Mouse (Mus musculus): Measurements from ENCODE around the gene Shld1. TPM values are rescaled to one million over a fixed set of nuclear protein-coding genes. Genes with fewer than 3 reads are reported as not detected.
A peak's percentile ranks its signal among the peaks of the same experiment; 100 is the strongest.

Gene Shld1
- polyA plus RNA-seq (2015; fragmentation: Nextera tagmentation; extraction: Ambion mirVana) = 13.6 and 14.2 TPM in 2 replicates

DNA sequence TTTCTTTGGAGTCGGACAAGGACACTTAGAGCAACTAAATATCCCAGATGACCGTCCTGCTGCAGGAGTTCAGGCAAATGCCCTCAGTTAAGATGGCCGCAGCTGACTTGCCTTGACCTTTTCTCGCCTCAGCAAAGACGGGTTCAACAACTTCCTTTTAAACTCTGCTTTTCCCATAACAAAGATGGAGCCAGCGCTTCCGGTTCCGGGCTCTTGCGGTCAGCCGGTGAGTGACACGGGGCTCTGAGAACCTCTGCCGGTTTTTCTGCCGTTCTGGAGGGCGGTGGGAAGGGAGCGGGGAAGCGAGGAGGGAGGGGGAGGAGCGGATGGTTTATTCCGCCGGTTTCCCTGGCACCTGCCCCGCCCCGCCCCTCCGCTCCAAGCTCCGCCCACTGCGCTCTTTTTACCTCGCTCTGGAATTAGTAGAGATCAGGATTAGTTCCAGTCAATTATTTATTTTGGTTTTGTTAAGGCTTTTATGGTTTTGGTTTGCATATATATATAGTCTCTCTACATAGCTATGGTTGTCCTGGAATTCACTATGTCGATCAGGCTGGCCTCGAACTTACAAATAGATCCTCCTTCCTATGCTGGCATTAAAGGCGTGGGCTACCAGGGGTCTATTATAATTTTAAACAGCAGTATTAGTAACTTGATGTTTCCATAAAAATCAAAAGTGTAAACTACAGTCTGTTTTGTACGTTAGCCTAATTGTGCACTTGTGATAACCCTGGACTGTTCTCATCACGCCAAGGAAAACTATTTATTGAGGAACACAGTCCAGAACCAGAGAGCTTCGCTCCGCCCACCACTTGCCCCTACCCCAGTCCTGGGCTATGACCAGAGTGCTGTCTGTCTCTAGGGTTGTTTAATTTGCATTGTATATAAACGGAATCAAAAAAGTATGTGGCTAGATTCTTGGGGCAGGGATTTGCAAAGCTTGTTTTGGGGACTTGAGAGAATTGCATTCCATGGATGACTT lies at the start of gene Shld1:
TSS of gene Shld1 (plus strand) at position 176 of the 982 bp plus-strand sequence.
- WGBS = 7% methylated on average over 33 of the region's 33 CpGs
- Histone ChIP-seq H3K4me1 (replicated peaks) (0 out of 2 replicates have a peak, but pooled peaks cover 8% of the 10 kb centered on the region), H3K4me3 (replicated peaks) (peak within 1 kb of the TSS; percentile 56), H3K27me3 (replicated peaks) (no peaks in the 10 kb centered on the region), H3K9ac (peak within 1 kb of the TSS; percentile 48), H3K9me3 (no peaks in the 10 kb centered on the region), H3K36me3 (no peaks in the 10 kb centered on the region), H3K4me2 (replicated peaks) (peak within 1 kb of the TSS; percentile 61), H3K27ac (peak within 1 kb of the TSS; percentile 76; the same call in 1 of the 2 replicates)
- ATAC-seq = peak; percentile 96

DNA sequence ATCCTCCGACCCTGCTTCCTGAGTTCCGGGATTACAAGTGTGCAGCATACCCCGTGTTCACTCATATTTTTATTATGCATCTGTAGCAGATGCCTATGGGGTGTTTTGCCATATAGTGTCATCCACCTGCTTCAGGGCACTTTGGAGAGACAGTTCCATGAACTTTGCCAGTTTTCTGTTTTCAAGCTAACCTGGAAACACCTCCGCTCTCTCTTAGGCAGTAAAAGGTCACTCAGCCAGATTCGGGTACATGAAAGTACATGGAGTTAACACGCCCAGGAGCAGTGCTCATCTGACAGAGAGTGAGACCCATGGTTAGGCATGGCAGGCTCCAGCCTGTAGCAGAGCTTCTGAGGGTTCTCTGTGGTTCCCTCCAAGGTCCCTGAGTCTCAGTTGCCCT lies 48.4 kb upstream of the Shld1 start:
- no peak overlapping the region for H3K4me2 ChIP-seq (replicated peaks)
- no peaks in the 10 kb centered on the region for H3K36me3 ChIP-seq
- no peak overlapping the region for H3K9ac ChIP-seq
- WGBS = 91% methylated on average over 6 of the region's 6 CpGs
- H3K4me3 ChIP-seq (replicated peaks) = no peak overlapping the region
- H3K27me3 ChIP-seq (replicated peaks) = no peaks in the 10 kb centered on the region
- ATAC-seq = no peak
- H3K4me1 ChIP-seq (replicated peaks) = no peaks in the 10 kb centered on the region
- H3K9me3 ChIP-seq = no peaks in the 10 kb centered on the region
- H3K27ac ChIP-seq = no peak overlapping the region

DNA sequence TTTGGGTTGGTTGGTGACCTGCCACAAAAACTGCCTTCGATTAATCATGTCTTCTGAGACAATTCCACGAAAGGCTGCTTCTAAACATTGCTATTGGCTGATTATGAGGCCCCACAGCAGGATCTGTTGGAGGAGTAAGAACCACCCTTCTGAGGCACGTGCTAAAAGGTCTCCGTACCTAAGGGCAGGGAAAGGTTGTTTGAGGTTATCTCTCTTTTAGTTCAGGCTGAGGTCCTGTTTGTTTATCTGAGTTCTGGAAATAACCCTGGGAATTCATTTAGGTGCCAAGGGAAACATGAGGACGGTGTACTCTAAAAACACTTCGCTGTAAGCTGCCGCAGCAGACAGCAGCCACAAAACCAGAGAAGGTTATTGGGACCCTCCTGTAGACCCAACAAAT lies 47.4 kb upstream of the Shld1 start:
- Histone ChIP-seq H3K27ac (no peak overlapping the region), H3K36me3 (no peaks in the 10 kb centered on the region), H3K4me2 (replicated peaks) (no peak overlapping the region), H3K4me1 (replicated peaks) (no peaks in the 10 kb centered on the region), H3K9me3 (no peaks in the 10 kb centered on the region), H3K4me3 (replicated peaks) (no peak overlapping the region), H3K9ac (no peak overlapping the region), H3K27me3 (replicated peaks) (no peaks in the 10 kb centered on the region)
- no peak for ATAC-seq
- 60% methylated on average over 7 of the region's 7 CpGs for WGBS

DNA sequence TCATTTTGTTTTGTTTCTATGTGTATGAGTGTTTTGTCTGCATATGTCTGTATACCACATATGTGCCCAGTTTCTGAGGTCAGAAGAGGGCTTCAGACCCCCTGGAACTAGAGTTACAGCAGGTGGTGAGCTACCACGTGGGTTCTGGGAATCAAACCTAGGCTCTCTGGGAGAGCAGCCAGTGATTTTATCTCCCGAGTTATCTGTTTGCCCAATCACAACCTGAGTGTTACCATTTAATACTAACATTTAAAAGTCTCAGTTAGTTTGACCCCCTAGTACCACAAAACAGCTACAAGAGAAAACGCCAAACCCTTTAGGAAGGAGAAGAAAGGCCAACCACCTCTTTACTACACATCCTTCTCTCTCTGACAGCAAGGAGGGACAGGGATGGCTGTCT lies 45.5 kb upstream of the Shld1 start:
- no peak overlapping the region for H3K4me3 ChIP-seq (replicated peaks)
- H3K4me1 ChIP-seq (replicated peaks) = no peaks in the 10 kb centered on the region
- no peak overlapping the region for H3K4me2 ChIP-seq (replicated peaks)
- ATAC-seq = no peak
- no peak overlapping the region for H3K27ac ChIP-seq
- H3K9me3 ChIP-seq = no peaks in the 10 kb centered on the region
- 43% methylated on average over 3 of the region's 3 CpGs for WGBS
- no peaks in the 10 kb centered on the region for H3K36me3 ChIP-seq
- H3K27me3 ChIP-seq (replicated peaks) = no peaks in the 10 kb centered on the region
- H3K9ac ChIP-seq = no peak overlapping the region

DNA sequence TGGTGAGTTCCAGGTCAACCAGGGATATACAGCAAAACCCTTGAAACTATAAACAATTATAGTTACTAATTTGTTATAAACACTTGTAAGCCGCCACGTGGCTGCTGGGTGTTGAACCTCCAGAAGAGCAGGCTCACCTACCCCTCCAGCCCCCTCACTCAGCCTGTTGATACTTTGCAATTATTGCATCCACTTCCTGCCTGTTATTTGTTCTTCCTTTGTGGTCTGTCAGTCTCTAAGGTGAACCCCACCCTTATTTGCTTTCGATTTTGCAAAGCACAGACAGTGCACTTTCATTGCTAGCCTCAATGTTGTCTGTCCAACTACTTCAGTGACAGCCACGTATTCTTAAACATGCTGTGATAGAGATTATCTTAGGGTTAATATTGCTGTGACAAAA lies 43.6 kb upstream of the Shld1 start:
- ATAC-seq = peak; percentile 25; the same call in 1 of the 2 replicates
- WGBS = 46% methylated on average over 4 of the region's 4 CpGs

DNA sequence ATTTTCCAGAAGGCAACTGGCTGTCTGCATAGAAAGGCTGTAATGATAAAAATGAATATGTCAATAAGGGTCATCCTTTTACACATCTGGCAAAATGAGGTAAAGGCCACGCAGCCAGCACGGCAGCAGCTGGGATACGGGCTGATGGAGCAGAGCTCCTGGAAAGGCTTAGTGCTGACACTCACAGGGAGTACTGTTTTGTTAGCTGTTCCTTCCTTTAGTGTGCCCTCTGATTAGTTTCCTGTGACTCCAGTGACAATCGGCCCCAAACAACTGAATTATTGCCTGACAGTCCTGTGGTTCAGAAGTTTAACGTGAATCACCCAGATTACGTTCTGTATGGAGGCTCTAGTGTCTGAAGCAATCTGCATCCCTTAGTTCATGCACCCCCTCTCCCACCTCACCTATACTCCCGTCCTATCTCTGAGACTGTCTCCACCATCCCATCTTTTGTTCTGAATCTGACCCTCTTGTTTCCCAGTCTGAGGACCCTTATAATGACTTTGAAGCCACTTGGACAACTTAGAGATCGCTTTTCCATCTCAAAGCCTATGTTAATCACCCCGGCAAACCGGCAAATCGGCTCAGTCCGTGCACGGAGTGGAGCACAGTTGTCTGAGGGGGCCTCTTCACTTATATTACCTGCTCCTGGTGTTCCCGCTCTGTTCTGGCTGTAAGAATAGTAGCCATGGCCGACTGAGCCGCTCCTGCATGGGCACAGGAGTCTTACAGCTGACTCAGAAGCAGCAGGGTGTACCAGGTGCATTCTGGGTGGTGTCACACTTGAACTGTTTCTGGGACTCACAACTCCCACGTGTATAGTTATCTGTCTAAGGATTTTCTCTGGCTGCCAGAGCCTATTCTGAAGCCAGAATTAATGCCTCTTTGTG lies 39.6 kb upstream of the Shld1 start:
- no peaks in the 10 kb centered on the region for H3K36me3 ChIP-seq
- H3K4me1 ChIP-seq (replicated peaks) = no peaks in the 10 kb centered on the region
- no peak overlapping the region for H3K4me2 ChIP-seq (replicated peaks)
- H3K4me3 ChIP-seq (replicated peaks) = no peak overlapping the region
- no peak overlapping the region for H3K27ac ChIP-seq
- no peaks in the 10 kb centered on the region for H3K9me3 ChIP-seq
- no peaks in the 10 kb centered on the region for H3K27me3 ChIP-seq (replicated peaks)
- no peak for ATAC-seq
- 63% methylated on average over 17 of the region's 17 CpGs for whole genome bisulfite sequencing
- H3K9ac ChIP-seq = no peak overlapping the region

More for the DNA sequence above, 43.6 kb upstream of the Shld1 start:
- Histone ChIP-seq H3K4me3 (replicated peaks) (no peak overlapping the region), H3K9ac (no peak overlapping the region), H3K36me3 (no peaks in the 10 kb centered on the region), H3K4me2 (replicated peaks) (no peak overlapping the region), H3K4me1 (replicated peaks) (no peaks in the 10 kb centered on the region), H3K27ac (no peak overlapping the region), H3K27me3 (replicated peaks) (no peaks in the 10 kb centered on the region), H3K9me3 (no peaks in the 10 kb centered on the region)

DNA sequence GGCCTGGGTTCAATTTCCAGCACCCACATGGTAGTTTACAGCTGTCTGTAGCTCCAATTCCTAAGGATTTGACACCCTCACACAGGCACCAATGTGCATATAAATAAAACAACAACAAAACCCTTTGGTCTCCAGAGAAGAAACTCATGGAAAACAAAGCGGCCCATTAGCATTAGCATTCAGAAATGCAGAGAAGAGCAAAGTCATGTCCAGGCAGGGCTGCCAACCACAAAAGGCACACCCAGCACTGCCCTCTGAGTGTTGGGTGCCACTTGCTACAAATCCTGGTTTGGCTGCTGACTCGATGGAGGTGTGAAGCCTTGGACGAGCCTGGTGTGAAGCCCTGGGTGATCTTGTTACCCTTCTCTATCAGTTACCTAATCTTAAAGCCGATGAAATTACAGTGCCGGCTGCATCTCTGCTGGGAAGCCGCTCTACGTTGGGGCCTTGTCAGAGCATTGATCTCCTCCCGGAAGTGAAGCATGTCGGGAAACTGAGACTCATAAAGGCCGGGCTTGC lies 37.3 kb upstream of the Shld1 start:
- no peak overlapping the region for H3K9ac ChIP-seq
- ATAC-seq = no peak
- no peaks in the 10 kb centered on the region for H3K9me3 ChIP-seq
- no peaks in the 10 kb centered on the region for H3K27me3 ChIP-seq (replicated peaks)
- 83% methylated on average over 10 of the region's 10 CpGs for WGBS
- H3K4me1 ChIP-seq (replicated peaks) = no peaks in the 10 kb centered on the region
- no peak overlapping the region for H3K27ac ChIP-seq
- H3K4me3 ChIP-seq (replicated peaks) = no peak overlapping the region
- H3K4me2 ChIP-seq (replicated peaks) = no peak overlapping the region
- no peaks in the 10 kb centered on the region for H3K36me3 ChIP-seq

DNA sequence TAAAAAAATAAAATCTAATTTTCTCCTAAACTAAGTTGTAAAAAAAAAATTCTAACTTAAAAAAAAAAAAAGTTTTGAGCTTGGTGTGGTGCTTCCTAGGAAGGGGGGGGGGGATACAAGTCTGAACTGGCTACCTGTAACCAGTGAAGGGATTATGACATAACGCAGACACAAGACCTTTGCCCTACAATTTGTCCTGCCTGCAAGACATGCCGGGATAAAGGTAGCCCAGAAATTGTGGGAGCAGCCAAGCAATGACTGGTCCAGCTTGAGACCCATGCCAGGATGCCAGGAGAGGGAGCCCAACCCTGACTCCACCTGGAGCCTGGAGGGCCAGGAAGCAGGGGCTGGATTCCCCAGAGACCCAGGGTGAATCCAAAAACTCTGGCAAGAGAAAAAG lies 36.2 kb upstream of the Shld1 start:
- H3K4me2 ChIP-seq (replicated peaks) = no peak overlapping the region
- no peak overlapping the region for H3K4me3 ChIP-seq (replicated peaks)
- WGBS = 49% methylated on average over 2 of the region's 2 CpGs

DNA sequence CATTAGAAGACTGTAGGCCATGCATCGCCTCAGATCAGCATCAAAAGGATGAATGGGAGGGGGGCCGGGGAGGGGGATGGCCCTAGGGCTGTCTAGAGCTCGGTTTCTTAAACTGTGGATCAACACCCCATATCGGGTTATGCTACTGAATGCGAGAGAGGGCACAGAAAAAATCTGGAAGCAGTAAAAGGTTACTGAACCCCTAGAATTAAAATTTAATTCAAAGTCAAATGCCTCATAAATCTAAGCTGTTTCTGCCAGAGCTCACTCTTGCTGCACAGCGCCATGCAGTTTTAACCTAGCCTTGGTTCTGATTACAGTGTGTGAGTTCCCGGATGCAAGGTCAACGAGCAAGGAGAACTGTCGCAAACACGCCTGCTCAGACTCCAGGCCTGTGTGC lies 34.3 kb upstream of the Shld1 start:
- Histone ChIP-seq H3K36me3 (no peaks in the 10 kb centered on the region), H3K4me3 (replicated peaks) (no peak overlapping the region), H3K9me3 (no peaks in the 10 kb centered on the region), H3K4me1 (replicated peaks) (no peaks in the 10 kb centered on the region), H3K4me2 (replicated peaks) (no peak overlapping the region), H3K27me3 (replicated peaks) (no peaks in the 10 kb centered on the region), H3K9ac (no peak overlapping the region), H3K27ac (no peak overlapping the region)
- ATAC-seq = no peak
- 49% methylated on average over 10 of the region's 10 CpGs for WGBS

More for the DNA sequence above, 36.2 kb upstream of the Shld1 start:
- no peaks in the 10 kb centered on the region for H3K36me3 ChIP-seq
- no peaks in the 10 kb centered on the region for H3K27me3 ChIP-seq (replicated peaks)
- no peak for ATAC-seq
- H3K27ac ChIP-seq = no peak overlapping the region
- H3K4me1 ChIP-seq (replicated peaks) = no peaks in the 10 kb centered on the region
- H3K9me3 ChIP-seq = no peaks in the 10 kb centered on the region
- no peak overlapping the region for H3K9ac ChIP-seq

DNA sequence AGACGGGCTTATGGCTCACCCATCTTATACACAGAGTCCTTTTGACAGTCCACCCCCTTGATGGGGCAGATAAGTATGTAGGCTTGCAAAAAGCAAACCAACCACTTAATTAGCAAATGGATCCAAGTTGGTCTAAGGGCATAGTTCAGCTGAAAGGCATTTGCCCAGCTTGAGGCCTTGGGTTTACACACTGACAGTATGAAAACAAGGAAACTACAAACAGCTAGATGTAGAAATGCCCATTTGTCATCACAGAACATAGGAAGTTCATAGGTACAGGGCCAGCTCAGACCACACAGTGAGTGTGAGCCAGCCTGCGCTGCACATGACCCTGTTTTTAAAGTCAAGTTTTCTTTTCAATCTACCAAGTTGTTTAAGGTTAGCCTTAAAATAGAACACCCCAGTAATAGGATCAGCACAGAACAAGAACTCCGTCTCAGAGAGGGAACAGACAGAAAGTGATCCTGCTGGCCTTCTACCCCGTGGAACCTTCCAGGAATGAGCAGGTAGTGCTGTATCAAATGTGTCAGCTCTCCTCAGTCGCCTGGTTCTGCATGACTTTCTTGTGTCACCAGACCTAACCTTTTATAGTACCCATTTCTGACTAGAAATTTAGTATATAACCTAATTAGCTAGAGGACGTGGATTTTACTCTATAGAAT lies 31.8 kb upstream of the Shld1 start:
- no peak overlapping the region for H3K4me3 ChIP-seq (replicated peaks)
- no peak overlapping the region for H3K27ac ChIP-seq
- 81% methylated on average over 6 of the region's 6 CpGs for WGBS
- no peak for ATAC-seq
- H3K9me3 ChIP-seq = no peaks in the 10 kb centered on the region
- no peak overlapping the region for H3K9ac ChIP-seq
- no peak overlapping the region for H3K4me2 ChIP-seq (replicated peaks)
- H3K36me3 ChIP-seq = no peaks in the 10 kb centered on the region
- no peaks in the 10 kb centered on the region for H3K27me3 ChIP-seq (replicated peaks)
- no peaks in the 10 kb centered on the region for H3K4me1 ChIP-seq (replicated peaks)

DNA sequence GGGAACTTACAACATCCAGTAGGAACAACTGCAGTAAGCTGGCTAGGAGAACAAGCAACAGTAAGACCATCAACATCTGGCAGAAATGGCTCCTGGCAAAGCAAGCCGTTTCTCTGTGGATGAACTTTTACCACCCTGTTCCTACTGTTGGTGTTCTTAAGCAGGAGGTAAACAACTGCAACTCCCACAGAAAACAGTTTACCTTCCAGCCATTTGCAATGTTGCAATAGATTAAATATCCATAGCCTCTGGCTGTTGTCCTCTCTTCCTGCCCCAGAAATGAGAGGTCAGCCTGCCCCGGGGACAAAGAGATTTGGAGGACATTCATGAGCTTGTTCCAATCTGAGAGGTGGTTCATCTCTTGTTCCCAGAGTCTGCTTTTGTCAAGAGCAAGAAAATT lies 29.5 kb upstream of the Shld1 start:
- no peak overlapping the region for H3K4me3 ChIP-seq (replicated peaks)
- no peak overlapping the region for H3K9ac ChIP-seq
- WGBS = 57% methylated on average over 2 of the region's 2 CpGs
- no peaks in the 10 kb centered on the region for H3K27me3 ChIP-seq (replicated peaks)
- ATAC-seq = no peak
- H3K27ac ChIP-seq = no peak overlapping the region
- H3K4me1 ChIP-seq (replicated peaks) = no peaks in the 10 kb centered on the region
- no peaks in the 10 kb centered on the region for H3K36me3 ChIP-seq
- H3K4me2 ChIP-seq (replicated peaks) = no peak overlapping the region
- no peaks in the 10 kb centered on the region for H3K9me3 ChIP-seq
